Mouse (Mus musculus) liver, embryonic 14.5 days (tissue): ENCODE measurements around the gene Lpcat2b. TPM values are rescaled to one million over a fixed set of nuclear protein-coding genes. Genes with fewer than 3 reads are reported as not detected.

Experiments used
- ATAC-seq: fragments of 200-750 bp; cut with Nextera tagmentation; 2 replicates; pipeline ENCODE4 v1.8.0; 2017; ENCODE audit warnings: moderate number of reproducible peaks, mild to moderate bottlenecking, moderate library complexity; ENCODE audit not compliant: insufficient read depth
- DNase-seq, 3 experiments: peaks; one replicate each; pipeline ENCODE4 v3.0.0-alpha.2; 2012 to 2013; ENCODE audit warnings: low read depth in 3 of 3, low spot score in 3 of 3
- H3K27ac ChIP-seq: fragments of 300-500 bp; sonication (generic); 2 replicates; pipeline ENCODE4 v1.5.1; 2014; ENCODE audit warnings: moderate library complexity, mild to moderate bottlenecking, control low read depth, inconsistent platforms
- H3K27me3 ChIP-seq: fragments of 300-500 bp; sonication (generic); 2 replicates; pipeline ENCODE4 v1.6.1; 2014; ENCODE audit warnings: mild to moderate bottlenecking, low read length, moderate library complexity; ENCODE audit not compliant: control insufficient read depth, insufficient read depth
- H3K36me3 ChIP-seq: fragments of 300-500 bp; sonication (generic); replicated peaks from 2 replicates; pipeline ENCODE4 v1.6.1; 2014; ENCODE audit warnings: low read depth; ENCODE audit not compliant: control insufficient read depth, insufficient read depth
- H3K4me1 ChIP-seq, 2 experiments: fragments of 200-500 bp in 1 of 2; fragments of 300-500 bp in 1 of 2; sonication (generic) in 1 of 2; replicated peaks; 2 replicates each; pipeline ENCODE4 v1.6.1; 2012 to 2014; ENCODE audit warnings: antibody characterized with exemption in 1 of 2, inconsistent platforms in 1 of 2, low read length in 1 of 2; ENCODE audit not compliant: control insufficient read depth in 2 of 2, insufficient read depth in 2 of 2
- H3K4me2 ChIP-seq: fragments of 300-500 bp; sonication (generic); 2 replicates; pipeline ENCODE4 v1.6.1; 2014; ENCODE audit warnings: low read depth, mild to moderate bottlenecking, control low read depth, moderate library complexity
- H3K4me3 ChIP-seq, 2 experiments: fragments of 200-500 bp in 1 of 2; fragments of 300-500 bp in 1 of 2; sonication (generic) in 1 of 2; 2 replicates each; pipeline ENCODE4 v1.5.1; 2012 to 2014; ENCODE audit warnings: low read depth in 2 of 2, low read length in 2 of 2, mild to moderate bottlenecking in 2 of 2, control low read depth in 1 of 2, inconsistent platforms in 1 of 2, moderate library complexity in 1 of 2; ENCODE audit not compliant: insufficient read depth in 1 of 2
- H3K9ac ChIP-seq: fragments of 300-500 bp; sonication (generic); replicated peaks from 2 replicates; pipeline ENCODE4 v1.6.1; 2014; ENCODE audit warnings: mild to moderate bottlenecking, control low read depth, moderate library complexity
- H3K9me3 ChIP-seq: fragments of 300-500 bp; sonication (generic); 2 replicates; pipeline ENCODE4 v1.6.1; 2016; ENCODE audit warnings: low read length, mixed read lengths; ENCODE audit not compliant: control insufficient read depth
- CTCF ChIP-seq: IDR thresholded peaks from 2 replicates; pipeline ENCODE4 v1.5.1; 2016; ENCODE audit warnings: antibody characterized with exemption, low read depth, control low read depth
- EP300 ChIP-seq: IDR thresholded peaks from 2 replicates; pipeline ENCODE4 v1.6.1; 2016; ENCODE audit warnings: antibody characterized with exemption, low read depth
- WGBS: fragments of 180-500 bp; shearing (Covaris S2); extraction: QIAGEN DNeasy Blood & Tissue Kit; methylation state at CpG from one replicate; pipeline ENCODE4 v1.1.7; 2014; ENCODE audit not compliant: insufficient replicate concordance; 5-methylcytosine and 5-hydroxymethylcytosine counted together
- polyA plus RNA-seq, 2 experiments: library from polyadenylated mRNA; depleted of rRNA in 1 of 2; stranded (reverse) in 1 of 2; unstranded in 1 of 2; fragments of >200 nt; fragmentation: Nextera tagmentation in 1 of 2; extraction: Ambion mirVana in 1 of 2; gene quantifications; 2 replicates each; pipeline versions ENCODE4 v1.2.1 to v1.2.3; 2012 to 2014

The Lpcat2b gene
- polyA plus RNA-seq, 2 experiments = not detected

DNA sequence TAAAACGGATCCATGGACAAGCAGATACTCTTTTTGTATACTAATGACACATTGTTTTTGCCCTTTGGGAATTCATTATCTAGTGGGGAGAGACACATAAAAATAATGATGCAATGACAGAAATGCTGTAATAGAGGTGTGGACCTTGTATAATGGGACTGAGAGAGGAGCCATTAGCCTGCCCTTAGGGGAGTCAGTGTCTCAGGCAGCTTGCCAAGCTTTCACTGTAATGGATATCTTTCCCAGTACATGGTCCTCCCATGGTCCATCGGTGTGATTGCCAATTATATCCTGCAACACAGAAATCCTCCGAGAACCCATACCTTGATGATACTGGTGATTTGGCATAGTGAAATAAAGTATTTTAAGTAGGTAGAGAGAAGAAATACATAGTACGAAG lies 12.9 kb downstream of the Lpcat2b start:
- Histone ChIP-seq H3K36me3 (no peaks in the 10 kb centered on the region), H3K4me1 (peaks cover 0 to under 1% of the 10 kb centered on the region in 2 experiments; a peak in 1 of 4 replicates), H3K4me3 (no peak overlapping the region), H3K4me2 (no peak overlapping the region), H3K27me3 (no peaks in the 10 kb centered on the region), H3K27ac (no peak overlapping the region), H3K9ac (no peak overlapping the region), H3K9me3 (no peaks in the 10 kb centered on the region)
- ATAC-seq = no peak
- TF ChIP-seq CTCF (no peak), EP300 (no peak)
- DNase-seq = no peak
- whole genome bisulfite sequencing = 68% methylated on average over 4 of the region's 4 CpGs

DNA sequence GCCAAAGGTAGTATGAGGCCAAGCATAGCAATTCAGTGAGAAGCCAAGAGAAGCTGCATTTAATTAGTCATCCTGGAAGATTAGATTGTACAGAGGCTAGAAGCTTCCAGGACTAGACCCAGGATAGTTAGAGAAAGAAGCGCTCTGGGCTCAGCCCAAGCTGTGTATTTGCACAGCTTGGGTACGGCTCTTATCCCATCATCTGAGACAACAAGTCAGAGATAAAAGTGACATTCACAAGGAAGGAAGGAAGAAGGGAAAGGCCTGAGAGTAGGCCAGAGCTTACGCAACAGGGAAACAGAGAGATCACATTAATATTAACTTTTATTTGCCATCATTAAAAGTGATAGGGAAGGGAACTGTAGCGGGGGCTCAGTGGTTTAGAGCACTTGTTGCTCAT lies 16.6 kb downstream of the Lpcat2b start:
- Histone ChIP-seq H3K9me3 (no peaks in the 10 kb centered on the region), H3K4me2 (no peak overlapping the region), H3K9ac (no peak overlapping the region), H3K27ac (no peak overlapping the region), H3K36me3 (no peaks in the 10 kb centered on the region), H3K4me3 (no peak overlapping the region), H3K4me1 (no peaks in the 10 kb centered on the region), H3K27me3 (no peaks in the 10 kb centered on the region)
- 68% methylated on average over 4 of the region's 4 CpGs for WGBS
- ATAC-seq (no peak), DNase-seq (no peak)
- TF ChIP-seq CTCF (no peak), EP300 (no peak)

DNA sequence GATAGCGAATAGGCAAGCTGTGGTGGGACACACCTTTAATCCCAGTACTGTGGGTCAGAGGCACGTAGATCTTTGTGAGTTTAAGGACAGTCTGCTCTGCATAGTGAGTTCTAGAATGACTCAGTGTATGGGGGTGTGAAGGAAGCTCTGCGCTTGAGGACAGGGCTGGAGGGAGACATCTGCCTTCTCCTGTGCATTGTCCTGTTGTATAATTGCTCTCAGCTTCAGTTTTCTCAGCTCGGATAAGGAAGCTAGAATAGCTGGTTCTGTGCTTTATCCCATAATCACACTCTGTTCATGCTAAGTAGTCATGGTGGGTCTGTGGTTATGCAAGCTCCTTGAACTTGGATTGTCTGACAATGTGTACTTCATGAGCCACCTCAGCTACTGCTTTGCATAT lies 17.4 kb downstream of the Lpcat2b start:
- ATAC-seq (no peak), DNase-seq (no peak)
- Histone ChIP-seq H3K4me3 (no peak overlapping the region), H3K27ac (no peak overlapping the region), H3K4me1 (no peaks in the 10 kb centered on the region), H3K9me3 (no peaks in the 10 kb centered on the region), H3K36me3 (no peaks in the 10 kb centered on the region), H3K4me2 (no peak overlapping the region), H3K27me3 (no peaks in the 10 kb centered on the region), H3K9ac (no peak overlapping the region)
- WGBS = 72% methylated on average over 4 of the region's 4 CpGs
- TF ChIP-seq EP300 = no peak
- TF ChIP-seq CTCF = no peak

DNA sequence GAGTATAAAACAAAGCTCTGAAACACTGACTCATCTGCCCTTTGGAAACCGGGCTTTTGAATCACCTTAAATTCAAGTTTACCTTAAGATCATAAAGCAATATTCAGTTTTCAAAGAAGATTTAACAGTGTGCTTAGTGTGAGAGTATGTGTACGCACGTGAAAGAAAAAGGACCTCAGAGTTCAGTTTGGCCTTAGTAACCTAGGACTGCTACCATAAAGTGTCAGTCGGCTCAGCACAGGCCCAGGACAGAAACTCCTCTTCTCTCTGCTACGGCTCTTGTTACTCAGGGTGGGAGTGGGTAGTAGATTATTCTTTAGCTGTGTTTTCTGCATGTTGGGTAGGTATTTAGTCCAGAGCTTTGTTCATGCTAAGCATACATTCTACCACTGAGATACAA lies 18.3 kb downstream of the Lpcat2b start:
- no peak for ATAC-seq

DNA sequence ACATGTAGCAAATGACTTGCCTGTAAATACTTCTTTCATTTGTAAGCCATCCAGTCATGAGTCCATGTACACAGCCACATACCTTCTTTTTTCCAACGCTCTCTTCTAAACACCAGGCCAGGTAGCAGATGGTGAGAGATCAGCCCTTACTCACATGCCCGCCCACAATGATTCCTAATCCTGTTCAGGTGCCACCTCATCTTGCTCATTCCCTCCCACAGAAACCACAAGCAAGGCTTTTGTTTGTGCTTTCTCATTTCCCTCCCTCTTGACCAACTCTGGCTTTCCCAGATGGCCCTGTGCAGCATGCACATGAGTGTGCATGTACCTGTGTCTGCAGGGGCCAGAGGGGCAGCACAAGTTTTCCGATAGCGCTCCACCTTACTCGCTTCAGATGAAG lies 18.9 kb downstream of the Lpcat2b start:
- Histone ChIP-seq H3K27me3 (no peaks in the 10 kb centered on the region), H3K9me3 (no peaks in the 10 kb centered on the region), H3K4me2 (no peak overlapping the region), H3K36me3 (no peaks in the 10 kb centered on the region), H3K27ac (no peak overlapping the region), H3K4me3 (no peak overlapping the region), H3K9ac (no peak overlapping the region), H3K4me1 (no peaks in the 10 kb centered on the region)
- WGBS = 87% methylated on average over 5 of the region's 5 CpGs
- no peak for TF ChIP-seq CTCF
- no peak for TF ChIP-seq EP300
- no peak for ATAC-seq
- DNase-seq = no peak

More for the DNA sequence above, 18.3 kb downstream of the Lpcat2b start:
- H3K27me3 ChIP-seq = no peaks in the 10 kb centered on the region
- TF ChIP-seq CTCF = no peak
- TF ChIP-seq EP300 = no peak
- no peaks in the 10 kb centered on the region for H3K4me1 ChIP-seq
- 72% methylated on average over 5 of the region's 5 CpGs for WGBS
- no peak for DNase-seq
- H3K27ac ChIP-seq = no peak overlapping the region
- H3K4me3 ChIP-seq = no peak overlapping the region
- H3K36me3 ChIP-seq = no peaks in the 10 kb centered on the region
- H3K9ac ChIP-seq = no peak overlapping the region
- H3K4me2 ChIP-seq = no peak overlapping the region
- no peaks in the 10 kb centered on the region for H3K9me3 ChIP-seq
